Mouse (Mus musculus): ENCODE measurements around the gene Orc3. TPM values are rescaled to one million over a fixed set of nuclear protein-coding genes. Genes with fewer than 3 reads are reported as not detected.
A peak's percentile ranks its signal among the peaks of the same experiment; 100 is the strongest.

Orc3 gene
- total RNA-seq, 2 experiments from 2014 or later, result 29.1 to 29.2 TPM

DNA sequence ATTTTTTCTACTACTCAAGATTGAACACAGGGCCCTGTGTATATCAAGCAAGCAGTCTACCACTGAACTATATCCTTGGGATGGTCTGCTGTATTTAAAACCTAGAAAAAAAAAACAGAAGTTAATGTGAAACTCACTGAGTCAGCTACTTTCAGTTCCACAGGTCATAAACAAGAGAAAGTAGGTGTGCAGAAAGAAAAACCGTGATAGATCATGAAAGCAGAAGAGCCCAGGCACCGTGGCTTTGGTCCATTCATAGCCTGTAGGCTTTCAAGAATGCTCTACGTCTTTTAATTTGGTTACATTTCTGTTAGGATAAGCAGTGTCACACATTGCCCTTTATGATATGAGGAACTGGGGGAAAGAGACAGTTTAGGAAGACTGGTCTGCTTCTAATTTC is 88.0 kb downstream of the Orc3 start:
- intact Hi-C loops (cut with DNase I; ENCODE audit: low total_unique reads), result no loop called here

DNA sequence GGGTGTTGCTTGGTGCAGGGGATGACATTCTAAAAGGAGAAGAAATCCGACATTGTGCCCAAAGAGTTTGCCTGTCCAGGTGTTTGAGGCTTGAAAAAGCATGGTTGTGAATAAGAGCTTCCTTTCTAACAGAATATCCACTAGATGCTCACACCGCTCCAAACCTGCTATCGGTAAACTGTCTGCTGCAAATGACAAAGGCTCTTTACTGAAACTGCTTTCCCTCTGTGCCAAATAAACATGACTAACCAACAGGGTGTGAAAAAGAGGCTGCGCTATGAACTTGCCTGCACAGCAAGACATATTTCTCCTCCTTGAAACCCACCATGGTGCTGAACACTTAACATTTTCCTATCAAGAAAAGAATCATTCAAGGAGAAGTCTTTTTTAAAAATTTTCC is 91.2 kb downstream of the Orc3 start:
- no peak for DNase-seq
- intact Hi-C loops (cut with DNase I; ENCODE audit: low total_unique reads), result no loop called here

More for the DNA sequence above, 88.0 kb downstream of the Orc3 start:
- no peak for DNase-seq

DNA sequence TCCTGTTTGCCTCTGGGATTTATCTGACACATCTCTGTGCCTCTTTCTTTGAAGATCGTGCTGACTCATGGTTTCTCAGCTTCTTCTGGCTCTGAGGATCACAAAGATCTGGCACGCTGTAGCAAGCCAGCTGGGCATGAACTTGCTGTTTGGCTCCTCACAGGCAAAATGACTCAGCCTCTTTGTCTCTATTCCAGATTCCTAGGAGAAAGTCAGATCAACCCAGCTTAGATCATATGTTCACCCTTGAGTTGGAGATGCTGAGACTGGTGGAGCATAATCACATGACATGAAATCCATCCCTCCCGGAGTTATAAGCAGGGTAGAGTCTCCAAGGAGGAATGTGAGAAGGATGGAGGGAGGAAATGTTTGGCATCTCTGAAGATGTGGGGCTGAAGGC is 91.9 kb downstream of the Orc3 start:
- intact Hi-C loops (cut with DNase I; ENCODE audit: low total_unique reads), result no loop called here
- peak; percentile 43 for DNase-seq

Other genes starting within 250 kb of the Orc3 start
- 10 to 100 TPM; 46.8 to 51.0 TPM for gene Akirin2, start 64.0 kb downstream of the Orc3 start, total RNA-seq (2021)
- gene Rars2, start within 50 bp of the Orc3 start, total RNA-seq (2021), result 10 to 100 TPM; 14.0 to 21.1 TPM
- 10 to 100 TPM; 11.4 to 12.3 TPM for gene Slc35a1, start 72.5 kb upstream of the Orc3 start, total RNA-seq (2021)
- not detected for gene Cfap206, start 115.3 kb upstream of the Orc3 start, total RNA-seq (2021)
- gene Gm136, start 141.3 kb upstream of the Orc3 start, total RNA-seq (2021), result not detected
- gene Smim8, start 163.5 kb upstream of the Orc3 start, total RNA-seq (2021), result 10 to 100 TPM; 24.5 to 29.0 TPM